Mouse (Mus musculus) retina, postnatal 1 day (tissue): ENCODE measurements around the gene Tmem201.

ENCODE experiments used
- DNase-seq: peaks from one replicate; pipeline ENCODE4 v3.0.0-alpha.2; 2012

The Tmem201 gene

DNA sequence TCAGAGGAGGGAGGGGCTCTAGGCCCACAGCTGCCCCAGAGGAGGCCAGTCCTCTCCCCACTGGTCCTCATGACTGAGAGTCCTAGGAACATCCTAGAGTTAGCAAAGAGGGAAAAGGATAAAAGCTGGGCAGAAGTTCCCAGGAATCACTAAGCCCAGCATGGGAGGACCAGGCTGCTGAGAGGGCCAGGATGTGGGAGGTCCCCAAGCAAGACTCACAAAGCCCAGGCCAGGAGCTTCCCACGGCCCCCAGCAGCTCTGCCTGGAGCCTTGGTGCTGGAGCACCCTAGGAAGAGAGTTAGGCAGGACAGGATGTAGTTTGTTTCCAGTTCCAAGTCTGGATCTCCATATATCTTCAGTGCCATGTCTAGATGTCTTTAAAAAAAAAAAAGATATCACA is 59.8 kb downstream of the Tmem201 start:
- DNase-seq, result no peak

DNA sequence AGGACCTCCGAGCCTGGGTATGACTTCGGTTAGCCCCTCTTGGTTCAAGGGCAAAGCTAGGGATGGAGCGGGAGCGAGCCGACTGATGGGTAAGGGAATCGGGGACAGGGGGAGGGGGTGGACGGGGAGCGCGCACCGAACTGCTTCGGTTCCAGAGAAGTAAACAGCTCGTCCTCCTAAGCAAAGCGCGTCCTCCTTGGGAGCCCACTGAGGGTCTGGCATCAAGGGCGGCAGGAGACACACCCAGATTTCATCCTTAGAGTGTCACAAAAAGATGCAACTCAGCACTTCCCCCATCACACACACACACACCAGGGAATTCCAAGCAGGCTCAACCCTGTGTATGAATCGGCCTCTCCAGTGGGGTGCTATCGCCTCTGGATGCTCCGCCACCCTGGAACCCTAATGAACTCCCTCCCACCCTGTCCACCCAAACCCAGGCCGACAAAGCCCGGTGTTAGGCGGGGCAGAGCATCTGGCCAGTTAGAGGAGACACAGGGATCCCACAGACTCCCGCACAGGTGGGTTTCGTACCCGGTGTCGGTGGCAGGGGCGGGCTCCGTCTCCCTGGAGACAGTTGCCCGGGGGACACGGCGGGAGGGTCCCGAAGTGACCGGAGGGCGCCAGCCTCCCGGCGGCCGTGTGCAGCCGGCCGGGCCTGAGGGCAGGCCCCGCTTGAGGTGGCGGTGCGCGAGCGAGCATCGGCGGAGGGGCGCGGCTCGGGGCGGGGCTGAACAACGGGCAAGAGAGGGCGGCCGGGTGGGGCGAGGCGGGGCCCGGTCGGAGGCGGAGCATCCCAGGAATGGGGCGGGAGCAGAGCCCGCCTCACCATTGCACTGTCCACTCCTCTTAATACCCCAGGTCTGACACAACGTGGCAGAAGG is 62.2 kb downstream of the Tmem201 start:
- DNase-seq, result peak; percentile 87

DNA sequence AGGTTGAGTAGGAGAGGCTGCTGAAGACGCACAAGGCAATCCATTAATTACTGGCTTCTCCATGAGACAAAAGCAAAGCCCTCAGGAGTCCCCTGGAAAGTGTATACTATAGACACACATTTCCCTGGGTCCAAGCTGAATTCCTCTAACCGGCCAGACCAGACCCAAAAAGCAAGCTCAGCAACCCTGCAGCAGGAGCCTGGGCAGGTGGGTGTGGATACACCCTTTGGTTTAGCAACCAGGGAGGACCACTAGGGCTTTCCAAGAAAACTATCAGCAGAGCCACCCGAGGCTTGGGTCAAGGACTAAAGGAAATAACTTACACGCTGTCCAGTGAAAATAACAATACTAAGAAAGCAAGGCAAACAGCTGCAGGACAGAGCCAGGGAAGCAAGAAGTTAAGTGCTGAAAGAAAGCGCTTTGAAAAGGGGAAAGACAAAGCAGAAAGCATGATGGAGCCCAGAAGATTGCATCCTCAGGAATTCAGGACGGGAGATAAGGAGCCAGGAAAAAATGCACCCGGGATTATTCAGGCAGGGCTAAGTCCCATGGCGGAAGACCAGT is 62.9 kb downstream of the Tmem201 start:
- DNase-seq, result no peak

DNA sequence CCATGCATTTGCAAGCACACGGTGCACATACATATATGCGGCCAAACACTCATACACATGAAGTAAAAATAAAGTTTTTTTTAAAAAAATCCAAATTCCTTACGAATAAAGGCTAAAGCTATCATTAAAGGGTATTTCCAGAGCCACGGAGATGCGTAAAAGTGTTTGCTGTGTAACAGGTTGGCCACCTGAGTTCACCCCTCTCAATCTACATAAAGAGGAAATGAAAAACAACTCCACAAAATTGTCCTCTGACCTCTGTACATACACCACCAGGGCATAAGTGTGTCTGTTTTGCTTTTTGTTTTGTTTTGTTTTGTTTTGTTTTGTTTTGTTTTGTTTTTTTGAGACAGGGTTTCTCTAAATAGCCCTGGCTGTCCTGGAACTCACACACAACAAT is 65.1 kb downstream of the Tmem201 start:
- DNase-seq, result no peak

DNA sequence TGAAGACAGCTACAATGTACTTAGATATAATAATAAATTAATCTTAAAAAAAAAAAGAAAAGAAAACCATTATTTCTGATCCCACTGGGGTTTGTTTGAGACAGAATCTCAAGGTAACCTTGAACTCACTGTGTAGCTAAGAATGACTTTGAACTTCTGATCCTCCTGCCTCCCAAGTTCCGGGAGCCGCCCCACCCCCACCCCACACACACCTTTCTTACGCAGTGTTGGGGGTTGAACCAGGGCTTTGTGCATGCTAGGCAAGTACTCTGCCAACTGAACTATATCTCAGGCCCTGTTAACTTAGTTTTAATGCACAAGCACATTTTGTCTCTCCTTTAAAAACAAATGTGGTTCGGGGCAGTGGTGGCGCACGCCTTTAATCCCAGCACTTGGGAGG is 66.7 kb downstream of the Tmem201 start:
- no peak for DNase-seq

DNA sequence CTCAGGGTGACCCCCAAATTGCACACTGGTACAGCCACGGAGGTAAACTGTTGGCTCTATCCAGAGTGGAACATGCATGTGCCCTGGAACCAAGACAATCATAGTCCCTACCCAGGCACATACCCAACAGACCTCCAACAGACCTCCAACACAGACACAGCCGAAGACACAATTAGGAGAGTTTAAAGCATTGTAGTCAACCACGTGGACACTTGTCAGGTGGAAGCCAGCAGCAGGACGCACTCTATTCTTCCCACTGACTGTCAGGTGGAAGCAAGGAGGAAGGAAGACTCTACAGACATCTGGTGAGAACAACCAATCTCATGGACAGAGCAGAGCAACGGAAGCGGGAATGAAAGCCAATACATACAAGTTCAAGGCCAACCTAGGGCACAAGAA is 72.2 kb downstream of the Tmem201 start:
- DNase-seq, result no peak
